In genomic region chr8:84331562-84331961, GRCm38 (mm10) we compare ENCODE assay signal across 16 mouse cellular contexts.
"Had no signal": no experiment of that assay in that cellular context is flagged by ENCODE, and none has a peak within 500 bp of the region (broad histone marks: within the 10 kb centered on the region; RNA-seq: fewer than 3 reads in every experiment).

No protein-coding gene starts in this region.

- DNase-seq: cerebellum, adult 9-10 months; cerebellum, adult 9-11 months; cerebellum, postnatal 10 days; cerebellum, postnatal 14 days; cerebellum, postnatal 25 days; cerebellum, postnatal 36 days; embryo, embryonic 11 days; forebrain, postnatal 0 days; gastrocnemius, adult 2 months; gastrocnemius, postnatal 10 days; gastrocnemius, postnatal 14 days; gastrocnemius, postnatal 25 days; gastrocnemius, postnatal 36 days; heart, adult 11 months; heart, adult 18-20 months; heart, adult 2 months had no signal
